Mouse (Mus musculus) spleen, adult 2 months (tissue): ENCODE data around the gene Ak8. TPM values are rescaled to one million over a fixed set of nuclear protein-coding genes. Genes with fewer than 3 reads are reported as not detected.

Experiments
- DNase-seq, 2 experiments: peaks; one replicate each; pipeline versions ENCODE4 v3.0.0 to v3.0.0-alpha.2; 2012 to 2021; ENCODE audit warnings: low spot score in 2 of 2, low read depth in 1 of 2
- H3K27ac ChIP-seq: fragments of 200-500 bp; 2 replicates; pipeline ENCODE4 v1.5.1; 2012; ENCODE audit warnings: low read length, inconsistent platforms; ENCODE audit not compliant: insufficient read depth
- H3K27me3 ChIP-seq: fragments of 200-500 bp; 2 replicates; pipeline ENCODE4 v1.6.1; 2012; ENCODE audit warnings: mild to moderate bottlenecking, moderate library complexity, low read length, inconsistent platforms; ENCODE audit not compliant: control insufficient read depth, insufficient read depth
- H3K36me3 ChIP-seq: fragments of 200-500 bp; 2 replicates; pipeline ENCODE4 v1.6.1; 2012; ENCODE audit warnings: mild to moderate bottlenecking, low read length, inconsistent platforms; ENCODE audit not compliant: control insufficient read depth, insufficient read depth
- H3K4me1 ChIP-seq: fragments of 200-500 bp; 2 replicates; pipeline ENCODE4 v1.6.1; 2011; ENCODE audit warnings: inconsistent platforms; ENCODE audit not compliant: control insufficient read depth, insufficient read depth, insufficient read length
- H3K4me3 ChIP-seq: fragments of 200-500 bp; 2 replicates; pipeline ENCODE4 v1.5.1; 2011; ENCODE audit warnings: mild to moderate bottlenecking, inconsistent platforms; ENCODE audit not compliant: insufficient read depth, insufficient read length; ENCODE audit errors: extremely low read depth
- CTCF ChIP-seq: fragments of 200-500 bp; IDR thresholded peaks from 2 replicates; pipeline ENCODE4 v1.5.1; 2011; ENCODE audit warnings: mild to moderate bottlenecking, inconsistent platforms; ENCODE audit not compliant: insufficient read depth, insufficient read length, insufficient replicate concordance; ENCODE audit errors: extremely low read depth
- POLR2A ChIP-seq: fragments of 200-500 bp; IDR thresholded peaks from 2 replicates; pipeline ENCODE4 v1.6.1; 2011; ENCODE audit warnings: low read depth, low read length, inconsistent platforms
- WGBS: fragments of 180-500 bp; shearing (Covaris S2); methylation state at CpG from one replicate; pipeline ENCODE4 v1.1.7; 2018; 5-methylcytosine and 5-hydroxymethylcytosine counted together
- polyA plus RNA-seq: library from polyadenylated mRNA; depleted of rRNA; stranded (reverse); fragments of >200 nt; gene quantifications from 2 replicates; pipeline ENCODE4 v1.2.3, GENCODE M21; 2012

The Ak8 gene
- polyA plus RNA-seq, 1 experiment: 0.94 TPM

GRCm38 (mm10) chr2:28751658-28752057 lies 51.7 kb downstream of the Ak8 start:
- DNase-seq: no peak
- H3K4me1 ChIP-seq: peaks cover 3% of the 10 kb centered on the region; the same call in 1 of the 2 replicates
- 0 out of 2 replicates have a peak overlapping the region, but pooled peaks have one; percentile 16 for H3K4me3 ChIP-seq
- H3K27me3 ChIP-seq: no peaks in the 10 kb centered on the region
- 11% methylated on average over 17 of the region's 17 CpGs for WGBS
- TF ChIP-seq CTCF (no peak), POLR2A (no peak)
- no peaks in the 10 kb centered on the region for H3K36me3 ChIP-seq
- H3K27ac ChIP-seq: no peak overlapping the region

GRCm38 (mm10) chr2:28752388-28752787 lies 52.4 kb downstream of the Ak8 start:
- peaks cover 3% of the 10 kb centered on the region; the same call in 1 of the 2 replicates for H3K4me1 ChIP-seq
- no peaks in the 10 kb centered on the region for H3K36me3 ChIP-seq
- no peak overlapping the region for H3K4me3 ChIP-seq
- no peak for DNase-seq
- H3K27me3 ChIP-seq: no peaks in the 10 kb centered on the region
- 76% methylated on average over 8 of the region's 8 CpGs for WGBS
- no peak overlapping the region for H3K27ac ChIP-seq
- no peak for TF ChIP-seq CTCF
- no peak for TF ChIP-seq POLR2A

- DNase-seq: peak; percentile 56 to 74
- Histone ChIP-seq H3K27me3 (no peaks in the 10 kb centered on the region), H3K27ac (no peak overlapping the region), H3K4me1 (peaks cover 3% of the 10 kb centered on the region; the same call in 1 of the 2 replicates), H3K4me3 (no peak overlapping the region), H3K36me3 (no peaks in the 10 kb centered on the region)
- 4% methylated on average over 7 of the region's 7 CpGs for WGBS
- TF ChIP-seq CTCF (peak; percentile 67; the same call in 1 of the 2 replicates), POLR2A (no peak)
Measured at GRCm38 (mm10) chr2:28755451-28755850, 55.5 kb downstream of the Ak8 start.

- H3K36me3 ChIP-seq: no peaks in the 10 kb centered on the region
- no peaks in the 10 kb centered on the region for H3K27me3 ChIP-seq
- no peak overlapping the region for H3K4me3 ChIP-seq
- peaks cover 3% of the 10 kb centered on the region; the same call in 1 of the 2 replicates for H3K4me1 ChIP-seq
- TF ChIP-seq POLR2A (no peak), CTCF (peak; percentile 19; the same call in 1 of the 2 replicates)
- DNase-seq: peak in 1 of 2 experiments; percentile 25
- no peak overlapping the region for H3K27ac ChIP-seq
- WGBS: 39% methylated on average over 4 of the region's 4 CpGs
Measured at GRCm38 (mm10) chr2:28756201-28756600, 56.2 kb downstream of the Ak8 start.

- H3K4me1 ChIP-seq: no peaks in the 10 kb centered on the region
- WGBS: 79% methylated on average over 4 of the region's 4 CpGs
- H3K36me3 ChIP-seq: no peaks in the 10 kb centered on the region
- DNase-seq: no peak
- H3K4me3 ChIP-seq: no peak overlapping the region
- no peak overlapping the region for H3K27ac ChIP-seq
- no peak for TF ChIP-seq POLR2A
- TF ChIP-seq CTCF: no peak
- H3K27me3 ChIP-seq: no peaks in the 10 kb centered on the region
Measured at GRCm38 (mm10) chr2:28759441-28759840, 59.5 kb downstream of the Ak8 start.

GRCm38 (mm10) chr2:28766590-28766989 lies 66.6 kb downstream of the Ak8 start:
- no peak for TF ChIP-seq POLR2A
- TF ChIP-seq CTCF: no peak
- Histone ChIP-seq H3K4me1 (no peaks in the 10 kb centered on the region; the same call in 1 of the 2 replicates), H3K4me3 (no peak overlapping the region), H3K27ac (no peak overlapping the region), H3K36me3 (no peaks in the 10 kb centered on the region), H3K27me3 (no peaks in the 10 kb centered on the region)
- DNase-seq: no peak
- WGBS: 68% methylated on average over 4 of the region's 4 CpGs

- H3K4me3 ChIP-seq: no peak overlapping the region
- no peak for DNase-seq
- WGBS: 94% methylated on average over 2 of the region's 2 CpGs
- no peaks in the 10 kb centered on the region for H3K27me3 ChIP-seq
- no peaks in the 10 kb centered on the region; the same call in 1 of the 2 replicates for H3K4me1 ChIP-seq
- no peak for TF ChIP-seq POLR2A
- no peak for TF ChIP-seq CTCF
- H3K27ac ChIP-seq: no peak overlapping the region
- H3K36me3 ChIP-seq: no peaks in the 10 kb centered on the region
Measured at GRCm38 (mm10) chr2:28767041-28767440, 67.1 kb downstream of the Ak8 start.
